Mouse (Mus musculus) CH12.LX (cell line): ENCODE measurements around the gene Keg1.

Experiments
- CTCF ChIP-seq, 2 experiments: IDR thresholded peaks in 1 of 2; conservative IDR thresholded peaks in 1 of 2; 2 replicates each; pipeline ENCODE4 v1.5.1; 2011 to 2012; ENCODE audit warnings: low read depth in 2 of 2, low read length in 2 of 2, improper control_type of control experiment in 1 of 2, inconsistent platforms in 1 of 2, mild to moderate bottlenecking in 1 of 2, moderate library complexity in 1 of 2
- ELF1 ChIP-seq: IDR thresholded peaks from 2 replicates; pipeline ENCODE4 v1.6.1; 2014; ENCODE audit warnings: low read depth, mild to moderate bottlenecking, inconsistent platforms, low read length, improper control_type of control experiment
- EP300 ChIP-seq: IDR thresholded peaks from 2 replicates; pipeline ENCODE4 v1.6.1; 2011; ENCODE audit warnings: low read length, improper control_type of control experiment
- HCFC1 ChIP-seq: IDR thresholded peaks from 2 replicates; pipeline ENCODE4 v1.6.1; 2012; ENCODE audit warnings: low read depth, mild to moderate bottlenecking, inconsistent platforms, low read length, improper control_type of control experiment
- MEF2A ChIP-seq: IDR thresholded peaks from 2 replicates; pipeline ENCODE4 v1.6.1; 2014; ENCODE audit warnings: low read depth, mild to moderate bottlenecking, inconsistent platforms, low read length, improper control_type of control experiment, borderline replicate concordance
- NELFE ChIP-seq: IDR thresholded peaks from 2 replicates; pipeline ENCODE4 v1.6.1; 2011; ENCODE audit warnings: low read depth, low read length, improper control_type of control experiment
- POLR2A ChIP-seq: IDR thresholded peaks from 2 replicates; pipeline ENCODE4 v1.6.1; 2011; ENCODE audit warnings: low read depth, mild to moderate bottlenecking, improper control_type of control experiment, low read length
- POLR2AphosphoS2 ChIP-seq: IDR thresholded peaks from 2 replicates; pipeline ENCODE4 v1.6.1; 2011; ENCODE audit warnings: low read depth, low read length, improper control_type of control experiment
- RCOR1 ChIP-seq: conservative IDR thresholded peaks from 2 replicates; pipeline ENCODE4 v1.6.1; 2012; ENCODE audit warnings: low read depth, mild to moderate bottlenecking, inconsistent platforms, low read length, improper control_type of control experiment
- TBP ChIP-seq: conservative IDR thresholded peaks from 2 replicates; pipeline ENCODE4 v1.6.1; 2011; ENCODE audit warnings: low read depth, low read length, improper control_type of control experiment
- USF2 ChIP-seq: conservative IDR thresholded peaks from 2 replicates; pipeline ENCODE4 v1.6.1; 2011; ENCODE audit warnings: low read depth, low read length, improper control_type of control experiment
- ZC3H11A ChIP-seq: IDR thresholded peaks from 2 replicates; pipeline ENCODE4 v1.6.1; 2012; ENCODE audit warnings: low read depth, mild to moderate bottlenecking, inconsistent platforms, low read length, improper control_type of control experiment

GRCm38 (mm10) chr19:12731036-12731435, 35.5 kb downstream of the Keg1 start:
- no peak for TF ChIP-seq HCFC1
- no peak for TF ChIP-seq RCOR1
- no peak for TF ChIP-seq USF2
- no peak for TF ChIP-seq NELFE
- TF ChIP-seq CTCF (conservative IDR thresholded peaks at IDR 0.05 in 1 of 2, IDR thresholded peaks at IDR 0.05 in 1 of 2; ENCODE audit: low read depth in 2 of 2, low read length in 2 of 2), result no peak
- TF ChIP-seq POLR2A, result no peak
- no peak for TF ChIP-seq MEF2A
- no peak for TF ChIP-seq TBP
- no peak for TF ChIP-seq POLR2AphosphoS2
- no peak for TF ChIP-seq ELF1
- no peak for TF ChIP-seq ZC3H11A
- TF ChIP-seq EP300, result no peak
